Mouse (Mus musculus) c-Kit-positive CD71-negative TER-119-negative erythroid progenitor cells, embryonic 14.5 days (primary cell): ENCODE results near the gene Vegfd.
A peak's percentile ranks its signal among the peaks of the same experiment; 100 is the strongest.

Source experiments
- DNase-seq: peaks from one replicate; pipeline ENCODE4 v3.0.0-alpha.2; 2013; ENCODE audit warnings: low read depth

Gene Vegfd

DNA sequence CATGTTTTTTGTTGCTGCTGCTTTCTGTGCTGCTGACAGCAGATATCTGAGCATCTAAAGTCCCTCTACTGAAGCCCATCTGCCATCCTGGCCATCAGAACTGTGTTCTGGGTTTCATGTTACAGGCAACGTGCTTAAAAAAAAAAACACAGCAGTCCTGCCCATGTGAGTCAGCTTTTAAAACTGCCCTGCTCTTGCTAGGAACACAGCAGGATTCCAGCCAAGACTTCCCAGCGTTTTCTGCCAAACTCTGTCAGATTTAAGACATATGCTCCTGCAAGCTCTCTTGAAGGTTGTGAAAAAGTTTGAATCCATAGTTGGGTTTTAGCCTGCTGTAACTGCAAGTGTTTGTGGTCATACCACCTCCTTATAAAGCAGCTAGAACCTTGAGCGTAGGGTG lies at the start of gene Vegfd:
Gene Vegfd (plus strand): TSS at position 298 of the 400 bp plus-strand sequence.
- DNase-seq, result no peak

DNA sequence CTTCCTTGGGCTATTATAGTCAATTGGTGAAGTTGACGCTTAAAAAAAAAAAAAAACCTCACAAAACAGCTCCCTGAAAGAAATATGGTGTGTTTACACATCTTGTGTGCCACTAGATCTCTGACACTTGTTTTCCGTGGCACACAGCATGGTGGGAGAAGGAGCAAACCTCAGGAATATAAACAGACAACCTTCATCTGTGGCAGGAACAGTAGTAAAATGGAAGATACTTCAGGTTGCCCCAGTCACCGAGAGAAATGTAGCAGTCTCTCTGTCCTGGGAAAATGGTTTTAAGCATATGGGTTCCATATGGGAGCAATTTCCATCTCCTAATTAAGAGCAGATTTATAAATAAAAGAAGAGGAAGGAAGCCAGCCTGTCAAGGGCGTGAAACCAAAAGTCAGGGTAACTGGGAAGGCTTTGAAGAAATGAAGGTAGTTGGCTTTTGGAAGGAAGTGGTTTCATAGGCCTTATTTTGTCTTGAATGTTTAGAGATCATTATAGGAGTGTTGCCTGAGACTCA lies 49.7 kb upstream of the Vegfd start:
- no peak for DNase-seq

DNA sequence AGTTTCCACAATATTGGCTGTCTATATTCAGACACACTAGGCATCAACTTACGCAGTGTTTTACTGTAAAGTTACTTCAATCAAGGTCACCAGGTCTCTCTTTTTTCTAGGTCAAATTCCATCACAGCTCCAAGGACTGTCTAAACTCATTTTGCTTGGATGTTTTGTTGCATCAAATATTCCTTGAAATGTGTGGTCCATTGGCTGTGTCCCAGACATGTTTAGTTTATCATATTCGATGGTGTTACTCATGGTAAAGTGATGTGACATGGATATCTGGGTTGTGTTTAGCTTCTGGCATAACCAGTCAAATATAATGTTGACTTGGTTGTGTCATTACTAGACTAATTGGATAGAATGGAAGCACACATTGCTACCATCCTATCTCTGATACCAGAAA lies 42.8 kb upstream of the Vegfd start:
- no peak for DNase-seq

DNA sequence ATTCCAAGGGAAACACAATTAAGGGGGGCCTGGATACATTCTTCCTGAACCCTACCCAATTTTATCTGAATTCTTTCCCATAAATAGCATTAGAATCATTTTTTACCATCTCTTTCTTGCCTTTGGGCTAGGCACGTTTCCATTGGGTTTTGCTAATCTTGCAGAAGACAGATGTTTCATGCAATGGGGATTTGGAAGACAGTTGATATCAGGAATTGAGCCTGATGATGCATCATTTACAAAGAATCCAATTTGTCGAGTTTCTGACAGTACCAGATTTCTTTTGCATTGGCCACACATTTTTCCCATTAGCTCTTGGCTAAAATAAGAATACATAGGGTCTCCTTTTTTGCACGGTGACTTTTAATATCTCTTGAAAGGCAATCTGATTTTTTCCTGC lies 42.4 kb upstream of the Vegfd start:
- DNase-seq, result no peak

DNA sequence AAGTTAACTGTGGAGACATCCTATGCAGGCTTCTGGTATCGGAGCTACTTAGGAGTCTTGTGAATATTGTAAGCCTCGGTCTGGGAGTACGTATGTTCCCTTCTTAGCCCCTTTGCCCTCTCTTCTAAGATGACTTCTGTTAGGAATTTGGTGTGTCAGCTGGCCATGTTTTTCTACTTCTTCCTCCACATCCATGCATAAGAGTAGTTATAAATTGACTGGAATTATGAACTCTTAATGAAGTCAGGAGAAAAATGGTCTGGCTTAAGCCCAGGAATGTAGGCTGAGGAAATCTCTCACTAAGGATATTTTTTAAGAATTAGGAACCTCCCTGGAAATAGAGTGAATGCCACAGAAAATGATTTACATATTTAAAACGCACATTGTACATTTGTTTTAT lies 34.6 kb upstream of the Vegfd start:
- DNase-seq, result no peak

DNA sequence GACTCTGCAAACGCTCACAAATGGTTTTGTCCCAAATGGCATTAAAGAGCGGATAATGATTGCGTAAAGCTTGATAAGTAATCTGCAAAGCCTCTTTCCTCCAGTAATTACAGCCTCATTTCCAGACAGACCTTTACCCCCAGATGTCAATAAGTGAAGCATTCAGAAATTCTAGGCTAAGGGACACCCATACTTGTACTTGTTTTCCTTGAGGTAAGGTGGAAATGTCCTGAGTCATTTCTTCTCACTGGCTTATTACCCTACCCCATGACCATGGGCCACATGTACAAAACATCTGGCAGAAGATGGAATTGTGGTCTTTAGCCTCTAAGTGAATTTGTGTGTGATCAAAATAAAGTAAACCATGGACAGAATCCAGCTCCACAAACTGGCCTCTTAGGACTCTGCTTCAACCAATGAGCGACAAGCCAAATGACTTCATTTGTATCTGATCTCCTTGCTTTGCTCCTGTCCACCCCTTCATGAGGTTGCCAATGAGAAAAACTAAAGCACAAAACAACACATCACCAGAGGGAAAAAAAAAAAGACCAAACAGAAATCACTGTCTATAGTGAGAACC lies 27.7 kb upstream of the Vegfd start:
- DNase-seq, result no peak

DNA sequence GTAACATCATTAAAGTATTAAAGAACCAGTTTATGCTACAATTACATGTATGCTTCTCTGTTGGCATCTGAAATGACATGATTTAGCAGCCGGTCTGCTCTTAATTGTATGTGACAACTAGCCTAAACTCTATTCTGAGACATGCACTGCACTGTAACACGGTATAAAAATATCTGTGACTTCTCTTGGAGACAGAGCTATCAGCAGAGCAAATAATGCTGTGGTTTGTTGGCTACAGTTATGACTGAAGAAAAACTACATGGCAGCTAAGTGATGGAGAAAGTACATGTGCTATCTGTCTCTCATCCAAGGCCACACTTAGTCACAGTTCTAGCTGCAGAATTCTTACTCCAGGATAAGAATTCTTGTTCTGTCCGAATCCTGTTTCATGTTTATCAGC lies 24.2 kb upstream of the Vegfd start:
- DNase-seq, result no peak

DNA sequence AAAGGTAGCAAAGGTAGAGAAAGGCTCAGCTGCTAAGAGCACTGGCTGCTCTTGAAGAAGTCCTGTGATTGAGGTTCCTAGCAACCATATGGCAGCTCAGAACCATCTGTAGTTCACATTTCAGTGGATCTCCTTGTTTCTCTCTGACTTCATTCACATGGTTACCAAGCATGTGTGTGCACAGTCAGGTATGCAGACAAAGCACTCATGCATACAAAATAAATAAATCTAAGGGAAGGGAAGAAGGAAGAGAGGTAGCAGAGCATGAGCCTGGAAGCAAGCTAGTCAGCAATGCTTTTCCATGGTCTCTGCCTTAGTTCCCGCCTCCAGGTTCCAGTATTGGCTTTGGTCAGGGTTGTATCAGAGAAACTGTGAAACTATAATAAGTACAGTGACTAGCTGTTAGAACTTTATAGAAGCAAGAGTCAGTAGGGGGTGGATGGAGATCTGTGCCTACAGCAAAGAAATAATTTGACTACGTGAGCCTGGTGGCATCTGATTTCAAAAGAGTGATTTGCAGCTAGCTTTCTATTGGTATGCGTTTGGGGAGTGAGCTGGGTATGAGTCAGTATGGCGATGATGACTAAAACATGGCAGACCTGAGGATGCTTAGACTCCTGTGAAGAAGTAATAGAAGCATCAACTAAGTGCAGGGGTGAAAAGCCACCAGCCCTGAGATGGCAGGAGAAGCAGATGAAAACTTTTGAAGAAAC lies 7.9 kb upstream of the Vegfd start:
- DNase-seq, result no peak

DNA sequence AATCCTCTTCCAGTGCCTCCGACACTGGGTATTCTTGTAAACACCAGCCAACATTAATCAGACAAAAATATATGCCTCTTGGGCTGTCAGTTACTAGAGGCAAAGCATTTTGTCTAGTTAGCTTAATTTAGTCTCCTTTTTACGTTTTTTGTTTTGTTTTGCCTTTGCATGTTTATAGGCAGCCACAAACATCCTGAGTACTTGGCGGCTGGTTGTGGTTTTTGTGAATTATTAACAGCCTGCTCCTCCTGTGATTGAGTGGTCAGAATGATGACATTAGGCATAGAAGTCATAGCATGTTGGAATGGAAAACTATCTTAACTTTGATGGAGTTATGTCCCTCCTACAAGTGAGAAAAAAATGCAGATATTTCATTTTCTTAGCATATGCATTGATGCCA lies 2.6 kb upstream of the Vegfd start:
- no peak for DNase-seq

DNA sequence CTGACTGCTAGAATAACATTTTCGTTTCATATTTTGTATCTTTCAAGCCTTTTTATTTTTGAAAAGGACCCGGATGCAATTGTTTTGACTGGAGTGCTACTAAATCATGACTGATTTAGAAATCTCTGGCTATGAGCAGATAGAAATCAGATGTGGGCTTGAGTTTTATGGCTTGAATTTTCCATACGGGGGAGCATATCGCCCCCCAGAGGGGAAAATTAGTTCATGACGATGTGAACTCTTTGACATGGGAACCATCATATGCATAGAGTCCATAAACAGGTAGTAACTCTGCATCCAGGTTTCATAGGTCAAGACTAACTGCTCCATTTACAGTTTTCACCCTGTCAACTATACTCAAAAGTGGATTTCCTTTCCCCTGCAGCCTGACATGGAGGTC lies 1.4 kb downstream of the Vegfd start:
- no peak for DNase-seq

DNA sequence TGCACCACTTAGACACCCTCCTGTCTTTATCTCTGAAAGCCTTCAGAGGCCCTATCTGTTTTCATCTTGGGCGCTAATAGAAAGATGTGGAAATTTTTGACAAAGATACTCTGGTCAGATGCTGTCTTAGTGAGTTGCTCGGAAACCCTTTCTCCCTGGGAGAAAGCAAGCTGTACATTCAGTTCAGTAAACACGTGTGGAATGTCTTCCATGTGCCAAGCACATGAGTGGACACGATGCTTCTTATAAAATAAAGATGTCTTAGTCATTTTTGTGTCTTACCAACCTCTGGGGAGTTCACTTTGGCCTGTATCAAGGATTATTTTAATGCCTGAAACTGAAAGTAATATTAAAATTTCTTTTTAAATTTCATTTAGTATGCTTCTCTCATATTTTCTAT lies 6.5 kb downstream of the Vegfd start:
- no peak for DNase-seq

DNA sequence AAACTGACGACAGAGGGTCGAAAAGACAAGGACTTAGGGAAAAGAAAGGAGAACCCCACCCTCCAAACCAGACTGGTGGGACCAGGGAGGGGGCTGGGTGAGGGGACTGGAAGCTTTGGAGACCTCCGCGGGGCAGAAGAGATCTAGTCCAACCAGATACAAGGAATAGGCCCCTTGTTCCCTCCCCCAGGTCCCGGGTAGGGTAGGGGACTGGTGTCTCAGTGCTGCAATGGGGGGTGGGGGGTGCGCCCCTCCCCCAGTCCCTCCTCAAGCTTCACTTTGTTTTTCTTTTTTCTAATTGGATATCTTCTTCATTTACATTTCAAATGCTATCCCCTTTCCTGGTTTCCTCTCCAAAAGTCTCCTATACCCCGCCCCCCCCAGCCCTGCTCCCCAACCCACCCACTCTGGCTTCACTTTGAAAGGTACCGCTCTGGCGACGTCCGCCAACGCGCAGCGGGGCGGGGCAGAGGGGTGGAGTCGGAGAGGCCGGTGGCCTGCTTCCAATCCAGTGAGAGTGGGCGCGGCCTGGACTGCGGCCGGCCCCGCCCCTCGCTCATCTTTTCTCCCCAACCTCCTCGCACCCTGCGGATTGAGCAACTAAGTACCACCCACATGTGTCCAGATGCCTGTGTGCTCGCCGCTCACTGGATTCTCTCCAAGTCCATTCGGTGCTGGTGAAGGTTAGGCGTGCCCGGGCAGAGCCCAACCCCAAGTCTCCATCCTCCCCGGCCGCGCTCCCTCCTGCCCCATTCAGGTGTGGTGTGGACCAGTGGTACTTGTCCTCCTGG lies 8.6 kb downstream of the Vegfd start:
- DNase-seq, result peak; percentile 60

DNA sequence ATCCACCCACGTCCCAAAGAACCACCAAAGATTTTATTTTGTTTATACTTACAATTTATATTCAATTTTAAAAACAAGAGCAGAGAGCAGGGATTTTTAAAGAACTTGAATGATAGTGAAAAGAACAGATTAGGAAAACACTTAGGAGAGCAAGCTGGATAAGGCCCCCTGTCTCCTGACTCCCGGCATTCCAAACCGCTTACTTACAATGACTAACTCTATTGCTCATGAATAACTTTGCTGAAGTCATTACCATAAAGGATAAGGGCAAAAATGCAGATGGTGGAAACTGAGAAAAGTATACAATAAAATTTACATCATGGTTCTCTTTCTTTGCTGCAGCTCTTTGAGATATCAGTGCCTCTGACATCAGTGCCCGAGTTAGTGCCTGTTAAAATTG lies 20.9 kb downstream of the Vegfd start:
- no peak for DNase-seq

DNA sequence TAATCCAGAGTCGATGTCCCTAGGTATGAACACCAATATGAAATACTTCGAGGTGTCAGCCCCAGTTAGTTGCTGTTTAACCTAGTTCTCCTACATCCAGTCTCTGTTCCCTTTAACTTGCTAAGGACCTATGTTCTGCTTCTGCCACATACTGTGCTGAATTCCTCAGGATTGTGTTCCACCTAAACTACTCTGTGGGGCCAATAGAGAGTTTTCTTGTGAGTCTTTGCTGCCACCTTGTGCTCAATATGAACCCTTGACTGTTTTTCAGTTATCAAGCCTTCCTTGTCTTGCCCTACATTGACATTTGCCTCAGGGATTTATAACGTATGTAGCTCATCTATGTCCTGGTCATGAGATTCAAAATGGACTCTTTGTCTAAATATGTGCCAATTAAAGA lies 25.3 kb downstream of the Vegfd start:
- DNase-seq, result peak; percentile 8

DNA sequence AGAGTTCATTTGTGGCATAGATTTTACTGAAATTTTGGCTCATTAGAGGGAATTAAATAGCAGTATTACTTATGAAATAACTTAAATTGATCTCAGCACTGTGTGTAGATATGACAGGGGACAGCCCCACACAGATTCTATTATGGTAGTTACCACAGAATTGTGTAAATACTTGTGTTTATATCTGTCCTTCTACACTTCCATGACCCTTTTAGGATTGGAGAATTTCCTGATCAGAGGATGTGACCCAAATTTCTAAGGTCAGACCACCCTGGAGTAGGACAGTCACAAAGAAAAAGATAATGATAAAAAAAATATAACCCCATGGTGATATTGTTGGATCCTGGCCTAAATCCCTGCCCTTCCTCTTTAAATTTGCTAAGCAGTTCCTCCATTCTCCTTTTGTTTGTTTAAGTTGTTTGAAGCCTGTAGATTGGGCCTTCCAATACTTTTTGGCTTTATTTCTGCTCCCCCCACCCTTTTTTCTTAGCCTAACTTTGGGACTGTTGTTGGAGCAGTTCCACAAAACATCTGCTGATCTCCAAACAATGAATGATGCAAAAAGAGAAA lies 32.0 kb downstream of the Vegfd start:
- no peak for DNase-seq

DNA sequence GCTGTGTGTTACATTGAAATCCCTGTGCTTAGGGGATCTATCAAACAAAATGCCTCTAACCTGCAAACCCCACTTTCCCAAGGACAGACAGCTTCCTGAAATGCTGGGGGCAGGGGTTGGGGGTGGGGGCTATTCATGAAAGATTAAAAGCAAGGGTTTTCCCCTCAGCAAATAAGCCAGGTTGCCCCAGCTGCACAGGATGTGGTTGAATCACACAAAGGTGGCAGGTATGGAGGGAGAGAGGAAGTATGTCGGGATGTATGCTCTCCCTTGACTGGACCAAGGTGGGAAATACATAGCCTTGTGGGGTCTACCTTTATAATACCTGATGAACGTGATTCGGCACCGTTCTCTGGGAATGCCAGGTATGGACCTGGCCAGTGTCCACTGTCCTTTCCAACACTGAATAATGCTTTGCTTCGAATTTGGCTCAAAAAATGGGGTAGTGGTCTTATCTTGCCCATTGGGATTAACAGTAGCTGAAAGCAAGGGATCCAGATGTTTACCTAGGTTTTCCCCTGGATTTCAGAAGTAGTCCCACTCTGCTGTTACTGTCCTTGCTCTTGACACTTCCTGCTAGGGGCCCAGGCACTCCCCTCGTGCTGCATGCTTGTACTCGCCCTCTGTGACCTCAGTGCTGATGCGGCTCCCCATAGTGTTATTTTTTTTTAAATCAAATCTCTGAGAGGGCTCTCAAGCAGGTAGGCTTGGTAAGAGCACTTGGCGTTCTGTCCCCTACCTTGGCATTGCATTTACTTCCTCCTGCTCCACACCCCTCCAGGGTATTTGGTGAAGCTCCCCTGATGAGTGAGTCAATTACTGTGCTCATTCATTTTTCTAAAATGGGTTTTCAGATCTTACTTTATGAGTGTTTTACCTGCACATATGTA lies 33.2 kb downstream of the Vegfd start:
- DNase-seq, result no peak

DNA sequence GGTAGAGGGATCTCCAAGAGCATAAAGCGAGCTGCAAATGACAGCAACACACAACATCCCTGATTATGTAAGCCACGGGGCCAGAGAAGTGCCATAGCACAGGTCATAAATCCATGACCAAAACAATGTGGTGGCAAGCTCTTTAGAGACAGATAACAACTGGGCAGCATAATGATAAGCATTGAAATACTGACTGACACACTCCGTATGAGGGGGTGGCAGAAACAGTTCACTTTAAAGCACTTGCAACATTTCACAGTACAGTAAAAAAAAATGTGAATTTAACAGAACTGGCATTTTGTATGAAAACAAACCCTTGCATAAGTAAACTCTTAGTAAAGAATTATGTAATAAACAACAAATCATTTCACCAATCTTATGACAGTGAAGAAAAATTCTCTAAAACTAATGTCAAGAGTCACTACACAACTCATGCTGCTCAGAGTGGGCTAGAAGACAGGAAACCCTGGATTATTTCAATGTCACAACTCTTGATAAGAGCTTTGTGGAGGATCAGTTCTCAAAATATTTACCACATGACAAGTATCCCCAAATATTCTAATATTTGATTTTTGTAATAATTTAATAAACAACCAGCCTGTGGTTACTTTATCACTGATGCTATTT lies 35.2 kb downstream of the Vegfd start:
- no peak for DNase-seq

DNA sequence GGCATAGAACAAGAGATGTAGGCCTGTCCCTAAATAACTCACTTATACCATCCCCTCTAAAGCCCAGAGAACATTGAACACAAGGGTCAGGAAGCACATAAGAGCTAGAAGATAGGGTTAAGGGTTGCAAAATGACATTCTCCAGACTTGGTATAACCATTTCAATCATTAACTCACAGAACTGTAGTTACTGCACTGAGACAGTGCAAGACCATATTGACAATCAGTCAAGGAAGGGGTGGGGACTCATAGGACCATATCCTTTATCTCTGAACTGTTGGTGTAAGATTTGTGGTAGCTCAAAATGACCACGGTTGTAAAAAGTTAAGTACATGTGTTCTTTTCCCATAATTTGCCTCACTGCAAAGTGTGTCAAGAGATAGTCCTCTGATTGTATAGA lies 37.4 kb downstream of the Vegfd start:
- DNase-seq, result no peak

DNA sequence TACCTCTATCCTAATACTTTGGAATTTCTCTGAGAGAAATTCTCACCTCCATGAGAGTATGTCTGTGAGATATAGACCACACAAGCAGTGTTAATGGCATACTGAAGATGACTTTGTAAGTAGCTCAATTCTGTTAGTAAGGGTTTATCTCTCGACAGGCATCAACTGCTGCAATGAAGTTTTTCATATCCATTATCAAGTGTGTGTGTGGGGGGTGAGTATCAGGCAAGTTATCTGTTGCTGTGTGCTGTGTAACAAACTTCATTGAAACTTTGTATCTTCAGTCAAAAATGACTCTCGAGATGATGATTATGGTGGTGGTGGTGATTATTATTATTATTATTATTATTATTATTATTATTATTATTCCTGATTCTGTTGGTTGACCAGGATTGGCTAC lies 43.6 kb downstream of the Vegfd start:
- no peak for DNase-seq

DNA sequence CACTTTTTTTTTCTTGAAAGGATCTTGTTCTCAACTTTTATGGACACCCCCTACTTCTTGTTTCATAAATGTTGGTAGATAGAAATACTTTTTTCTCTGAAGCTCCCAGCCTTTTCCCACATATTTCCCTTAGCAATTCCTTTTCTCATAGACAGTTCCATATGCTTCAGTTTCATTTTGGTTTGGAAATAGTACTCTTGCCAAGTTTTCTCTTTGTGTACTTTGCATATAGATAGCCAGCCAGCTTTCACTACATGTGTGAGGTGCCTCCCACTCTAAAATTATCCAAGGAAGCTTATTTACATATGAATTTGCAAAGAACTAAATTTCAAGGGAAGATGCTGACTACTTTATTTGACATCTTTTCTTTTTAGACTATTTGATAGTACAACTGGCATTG lies 44.8 kb downstream of the Vegfd start:
- no peak for DNase-seq

DNA sequence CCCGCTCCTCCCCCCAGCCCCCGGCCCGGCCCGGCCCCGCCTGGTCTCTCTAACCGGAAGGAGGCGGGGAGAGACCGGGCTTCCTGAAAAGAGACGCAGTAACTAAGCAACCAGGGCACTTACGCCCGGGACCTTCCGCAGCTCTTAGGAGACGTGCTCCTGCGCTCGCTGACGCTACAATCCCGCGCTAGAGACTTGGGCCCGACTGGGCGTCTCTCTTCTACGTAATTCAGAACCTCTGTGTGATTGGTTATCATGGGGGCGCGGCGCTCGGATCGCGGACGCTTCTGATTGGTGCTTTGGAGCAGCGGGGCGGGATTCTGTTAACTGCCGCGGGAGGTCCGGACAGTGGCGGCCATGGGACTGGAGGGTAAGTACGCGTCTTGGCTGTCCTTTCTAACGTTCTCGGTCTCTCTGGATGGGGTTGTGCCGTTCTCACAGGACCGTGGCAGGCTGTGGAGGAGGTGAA lies 46.3 kb downstream of the Vegfd start, which contains the start of gene Piga:
Gene Piga (plus strand): TSS at position 317 of the 469 bp plus-strand sequence.
- peak; percentile 75 for DNase-seq
